Mouse (Mus musculus): ENCODE measurements around the gene Tspan31.

DNA sequence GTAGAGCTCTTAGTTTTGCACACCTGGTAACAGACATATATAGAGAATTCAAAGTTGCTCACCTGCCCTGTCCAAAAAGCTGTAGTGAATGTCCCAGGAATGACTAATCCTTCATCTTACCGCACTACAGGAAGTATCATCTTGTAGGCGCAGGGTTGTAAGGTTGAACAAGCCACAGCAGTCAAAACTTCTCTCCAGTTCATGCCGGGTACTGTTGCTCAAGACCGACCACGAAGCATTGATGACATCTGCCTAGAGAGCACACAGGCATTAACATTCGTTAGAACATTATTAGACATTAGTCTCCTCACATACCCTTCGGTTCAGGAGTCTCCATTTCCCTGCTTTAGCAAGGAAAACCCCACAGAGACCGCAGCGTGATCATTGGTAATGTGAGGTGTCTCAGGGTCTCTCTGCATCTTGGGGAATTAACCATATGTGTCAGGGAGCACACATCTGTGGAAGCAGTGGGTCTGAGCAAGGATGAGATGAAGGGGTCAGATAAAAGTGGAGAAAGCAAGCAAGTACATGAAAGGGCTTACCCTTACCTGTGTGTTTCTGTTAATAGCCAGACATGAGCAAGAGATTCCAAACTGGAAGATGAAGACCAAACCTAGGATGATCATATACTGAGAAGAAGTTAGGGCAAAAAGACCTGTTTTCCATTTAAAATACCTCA lies 1.6 kb downstream of the Tspan31 start:
- TF ChIP-seq EP300 (IDR thresholded peaks at IDR 0.05; ENCODE audit: low read depth) (no peak), CTCF (IDR thresholded peaks at IDR 0.05; ENCODE audit: low read depth) (no peak)
